Mouse (Mus musculus) intestine, embryonic 16.5 days (tissue): ENCODE measurements at regions not wholly inside any gene's neighbourhood (a gene's known extent, or its start where the extent isn't known, plus 50 kb on each side); places are given as distances from the start of the nearest gene placed in this dataset.

Experiments
- ATAC-seq: fragments of 200-750 bp; cut with Nextera tagmentation; 2 replicates; pipeline ENCODE4 v1.8.0; 2017; ENCODE audit warnings: moderate TSS enrichment, moderate library complexity
- H3K27ac ChIP-seq: fragments of 300-500 bp; sonication (generic); 2 replicates; pipeline ENCODE4 v1.5.1; 2014; ENCODE audit warnings: mild to moderate bottlenecking, low read length
- H3K27me3 ChIP-seq: fragments of 300-500 bp; sonication (generic); replicated peaks from 2 replicates; pipeline ENCODE4 v1.6.1; 2014; ENCODE audit warnings: low read length, control low read depth, mixed read lengths; ENCODE audit not compliant: control insufficient read depth, insufficient read depth
- H3K36me3 ChIP-seq: fragments of 300-500 bp; sonication (generic); 2 replicates; pipeline ENCODE4 v1.6.1; 2014; ENCODE audit warnings: low read length, control low read depth; ENCODE audit not compliant: control insufficient read depth, insufficient read depth
- H3K4me1 ChIP-seq: fragments of 300-500 bp; sonication (generic); 2 replicates; pipeline ENCODE4 v1.6.1; 2014; ENCODE audit warnings: low read length, control low read depth, mixed read lengths; ENCODE audit not compliant: control insufficient read depth, insufficient read depth
- H3K4me2 ChIP-seq: fragments of 300-500 bp; sonication (generic); 2 replicates; pipeline ENCODE4 v1.6.1; 2014; ENCODE audit warnings: low read depth, low read length, control low read depth
- H3K4me3 ChIP-seq: fragments of 300-500 bp; sonication (generic); 2 replicates; pipeline ENCODE4 v1.5.1; 2014; ENCODE audit warnings: mild to moderate bottlenecking, low read length
- H3K9ac ChIP-seq: fragments of 300-500 bp; sonication (generic); 2 replicates; pipeline ENCODE4 v1.6.1; 2014; ENCODE audit warnings: low read depth, low read length
- H3K9me3 ChIP-seq: fragments of 300-500 bp; sonication (generic); 2 replicates; pipeline ENCODE4 v1.6.1; 2016; ENCODE audit warnings: low read length, control low read depth; ENCODE audit not compliant: control insufficient read depth
- WGBS: fragments of 180-500 bp; shearing (Covaris S2); extraction: QIAGEN DNeasy Blood & Tissue Kit; methylation state at CpG from one replicate; pipeline ENCODE4 v1.1.7; 2014; 5-methylcytosine and 5-hydroxymethylcytosine counted together

DNA sequence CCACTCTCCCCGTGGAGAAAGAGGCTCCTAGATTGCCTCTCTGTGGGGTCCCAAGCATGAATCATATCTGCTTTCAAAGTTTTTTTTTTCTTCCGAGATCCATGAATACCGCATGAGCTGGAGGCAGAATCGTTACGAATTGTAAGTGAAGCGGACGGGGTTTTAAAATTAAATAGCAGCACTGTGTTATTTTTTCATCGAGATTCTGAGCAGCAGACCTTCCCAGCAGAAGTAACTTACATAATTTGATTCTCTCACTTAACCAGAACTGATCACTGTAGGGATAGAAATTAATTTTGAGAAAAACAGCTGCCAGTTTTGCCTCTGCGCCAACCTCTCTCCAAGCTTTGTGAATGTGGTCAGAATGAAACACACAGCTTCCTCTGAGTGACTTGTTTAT lies 502.5 kb upstream of the Auts2 start:
- Histone ChIP-seq H3K4me1 (no peaks in the 10 kb centered on the region), H3K4me3 (no peak overlapping the region), H3K27ac (no peak overlapping the region), H3K9ac (no peak overlapping the region), H3K36me3 (no peaks in the 10 kb centered on the region), H3K9me3 (no peaks in the 10 kb centered on the region), H3K27me3 (no peaks in the 10 kb centered on the region), H3K4me2 (no peak overlapping the region)
- no peak for ATAC-seq
- 67% methylated on average over 9 of the region's 9 CpGs for WGBS

DNA sequence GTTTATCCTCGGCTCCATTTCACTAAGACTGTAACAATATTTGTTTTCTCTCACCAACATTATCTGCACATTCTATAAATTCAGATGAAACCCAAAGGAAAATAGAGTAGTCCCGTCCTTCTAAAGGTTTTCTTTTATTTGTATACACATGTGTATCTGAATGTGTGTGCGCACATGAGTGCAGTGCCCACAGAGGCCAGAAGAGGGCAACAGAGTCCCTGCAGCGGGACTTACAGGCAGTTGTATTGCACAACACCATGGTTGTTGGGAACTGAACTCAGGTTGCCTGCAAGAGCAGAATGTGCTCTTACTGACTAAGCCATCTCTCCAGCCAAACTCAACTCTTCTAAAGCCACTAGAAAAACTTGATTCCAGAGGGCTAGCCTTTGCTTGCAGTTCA lies 484.4 kb upstream of the Auts2 start:
- ATAC-seq = no peak

DNA sequence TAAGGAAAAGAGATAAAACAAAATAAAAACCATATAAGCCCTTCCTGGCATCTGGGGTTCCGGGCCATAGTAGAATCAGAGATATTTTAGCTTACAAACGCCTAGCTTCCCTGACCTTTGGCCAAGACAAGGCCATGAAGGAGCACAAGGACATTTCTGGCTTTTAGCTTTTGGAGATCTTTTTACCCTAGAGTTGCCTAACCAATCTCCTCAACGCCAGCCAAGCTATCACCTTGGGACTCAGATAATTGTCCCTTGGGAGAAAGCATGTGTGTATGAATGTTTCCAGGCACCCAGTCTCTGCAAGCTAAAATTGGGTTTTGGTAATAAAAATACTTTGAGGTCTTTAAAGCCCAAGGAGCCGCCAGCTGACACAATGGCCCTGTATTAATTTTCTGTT lies 482.0 kb upstream of the Auts2 start:
- no peak for ATAC-seq
- WGBS = 73% methylated on average over 4 of the region's 4 CpGs

More for the DNA sequence above, 484.4 kb upstream of the Auts2 start:
- no peak overlapping the region for H3K4me2 ChIP-seq
- no peaks in the 10 kb centered on the region for H3K36me3 ChIP-seq
- H3K4me3 ChIP-seq = no peak overlapping the region
- H3K9ac ChIP-seq = no peak overlapping the region
- H3K4me1 ChIP-seq = no peaks in the 10 kb centered on the region
- no peaks in the 10 kb centered on the region for H3K9me3 ChIP-seq
- no peak overlapping the region for H3K27ac ChIP-seq
- no peaks in the 10 kb centered on the region for H3K27me3 ChIP-seq
- 92% methylated on average over 4 of the region's 4 CpGs for WGBS

DNA sequence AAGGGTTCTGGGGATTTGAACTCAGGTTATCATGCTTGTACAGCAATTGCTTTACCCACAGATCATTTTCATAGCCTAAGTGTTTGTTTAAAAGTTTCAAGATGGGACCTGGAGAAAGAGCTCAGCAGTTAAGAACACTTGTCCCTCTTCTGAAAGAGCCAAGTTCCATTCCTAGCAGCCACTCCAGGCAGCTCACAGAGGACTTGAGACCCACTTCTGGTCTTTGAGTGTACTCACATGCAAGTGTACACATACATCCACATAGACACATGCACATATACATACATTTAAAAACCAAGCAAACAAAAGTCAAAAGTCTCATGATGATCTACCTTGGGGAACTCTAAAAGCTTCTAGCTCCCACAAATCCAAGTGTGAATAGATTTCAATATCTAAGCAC lies 477.7 kb upstream of the Auts2 start:
- H3K4me3 ChIP-seq = no peak overlapping the region
- H3K27me3 ChIP-seq = no peaks in the 10 kb centered on the region
- H3K27ac ChIP-seq = no peak overlapping the region
- H3K9me3 ChIP-seq = no peaks in the 10 kb centered on the region
- H3K9ac ChIP-seq = no peak overlapping the region
- no peak overlapping the region for H3K4me2 ChIP-seq
- no peaks in the 10 kb centered on the region for H3K4me1 ChIP-seq
- no peak for ATAC-seq
- no peaks in the 10 kb centered on the region for H3K36me3 ChIP-seq

More for the DNA sequence above, 482.0 kb upstream of the Auts2 start:
- H3K36me3 ChIP-seq = no peaks in the 10 kb centered on the region
- no peaks in the 10 kb centered on the region for H3K27me3 ChIP-seq
- no peak overlapping the region for H3K4me2 ChIP-seq
- no peak overlapping the region for H3K27ac ChIP-seq
- H3K4me3 ChIP-seq = no peak overlapping the region
- H3K9ac ChIP-seq = no peak overlapping the region
- no peaks in the 10 kb centered on the region for H3K9me3 ChIP-seq
- no peaks in the 10 kb centered on the region for H3K4me1 ChIP-seq

DNA sequence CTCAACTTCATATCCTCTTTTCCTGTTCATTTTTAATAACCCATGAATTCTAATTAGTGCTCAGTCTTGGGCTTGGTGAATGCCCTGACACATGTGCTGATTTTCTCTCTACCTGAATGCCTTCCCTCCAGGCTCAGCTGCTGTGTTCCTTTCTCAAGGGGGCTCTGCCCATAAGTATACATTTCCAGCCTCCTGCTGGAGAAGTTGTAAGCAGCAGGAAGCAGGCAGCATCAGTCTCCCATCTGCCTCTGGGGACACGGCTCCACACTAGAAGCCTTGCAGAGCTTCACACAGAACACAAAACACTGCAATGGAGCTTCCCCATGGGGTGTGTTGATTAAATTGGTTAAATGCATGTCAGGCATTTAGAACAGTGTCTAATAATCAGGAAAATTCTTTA lies 477.0 kb upstream of the Auts2 start:
- Histone ChIP-seq H3K9me3 (no peaks in the 10 kb centered on the region), H3K4me3 (no peak overlapping the region), H3K27me3 (no peaks in the 10 kb centered on the region), H3K9ac (no peak overlapping the region), H3K4me2 (no peak overlapping the region), H3K36me3 (no peaks in the 10 kb centered on the region), H3K27ac (no peak overlapping the region), H3K4me1 (no peaks in the 10 kb centered on the region)
- no peak for ATAC-seq
- 59% methylated on average over 1 of the region's 1 CpGs for WGBS

DNA sequence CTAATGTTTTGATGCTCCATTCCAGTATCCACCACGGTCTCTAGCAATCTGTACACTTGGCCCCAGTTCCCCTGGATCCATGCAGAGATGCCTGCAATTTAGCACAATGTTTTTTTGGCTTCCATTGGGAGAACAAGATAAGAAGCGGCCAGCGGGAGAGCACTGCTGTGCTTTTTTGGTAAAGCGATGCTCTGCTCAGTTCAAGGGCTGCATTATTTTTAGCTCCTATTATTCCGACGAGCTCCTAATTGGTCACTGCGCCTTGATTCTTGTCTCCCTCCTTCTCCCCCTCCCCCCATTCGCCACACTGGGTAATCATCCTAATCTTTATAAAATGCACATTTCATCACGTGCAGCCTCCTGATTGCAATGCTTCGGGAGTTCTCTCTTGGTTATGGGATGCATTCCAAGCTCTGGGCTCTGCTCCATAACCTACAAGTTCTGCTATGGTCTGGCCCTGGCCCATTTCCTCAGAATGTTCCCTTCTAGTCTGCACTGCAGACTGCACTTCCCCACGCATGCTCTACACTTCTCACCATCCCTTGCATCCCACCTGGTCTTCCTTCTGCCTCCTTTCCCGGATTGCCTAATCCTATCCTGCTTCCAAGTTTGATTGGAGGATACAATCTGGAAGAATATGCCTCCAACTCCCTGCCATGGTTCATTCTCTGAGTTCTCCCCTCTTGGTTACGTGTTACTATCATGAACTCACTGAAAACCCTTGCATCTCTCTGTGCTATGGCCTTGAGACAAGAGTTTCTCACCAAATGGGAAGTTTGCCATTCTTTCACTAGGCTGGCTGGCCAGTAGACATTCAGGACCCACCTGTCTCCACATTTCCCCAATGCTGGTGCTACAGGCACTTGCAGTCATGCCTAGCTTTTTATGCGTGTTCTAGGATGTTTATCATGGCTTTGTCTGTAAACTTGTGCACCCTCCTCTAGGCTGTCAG lies 467.8 kb upstream of the Auts2 start:
- WGBS = 78% methylated on average over 14 of the region's 14 CpGs
- no peak for ATAC-seq
- H3K4me2 ChIP-seq = no peak overlapping the region

DNA sequence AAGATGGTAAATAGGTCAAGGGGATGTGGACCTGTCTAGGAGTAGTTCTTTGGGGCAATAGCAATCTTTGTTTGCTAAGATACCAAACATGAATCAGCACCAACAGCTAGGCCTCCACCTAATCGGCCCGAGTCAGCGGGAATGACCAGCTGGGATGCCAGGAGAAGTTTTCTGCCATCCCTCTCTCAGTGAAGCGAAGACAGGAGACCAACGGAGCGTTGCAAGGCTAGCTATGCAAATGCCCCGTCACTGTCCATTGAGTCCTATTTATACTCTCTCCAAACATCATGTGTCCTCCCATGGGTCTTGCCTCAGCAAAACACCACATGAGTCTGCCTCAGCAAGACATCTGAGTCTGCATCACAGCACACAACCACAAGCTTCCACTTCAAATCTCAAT lies 439.7 kb upstream of the Auts2 start:
- Histone ChIP-seq H3K9me3 (no peaks in the 10 kb centered on the region), H3K9ac (no peak overlapping the region), H3K4me2 (no peak overlapping the region), H3K4me3 (no peak overlapping the region), H3K4me1 (no peaks in the 10 kb centered on the region), H3K27me3 (no peaks in the 10 kb centered on the region), H3K36me3 (no peaks in the 10 kb centered on the region), H3K27ac (no peak overlapping the region)
- WGBS = 90% methylated on average over 7 of the region's 7 CpGs
- no peak for ATAC-seq

More for the DNA sequence above, 467.8 kb upstream of the Auts2 start:
- Histone ChIP-seq H3K4me1 (no peaks in the 10 kb centered on the region), H3K9me3 (no peaks in the 10 kb centered on the region), H3K27me3 (no peaks in the 10 kb centered on the region), H3K4me3 (no peak overlapping the region), H3K27ac (no peak overlapping the region), H3K36me3 (no peaks in the 10 kb centered on the region), H3K9ac (no peak overlapping the region)

DNA sequence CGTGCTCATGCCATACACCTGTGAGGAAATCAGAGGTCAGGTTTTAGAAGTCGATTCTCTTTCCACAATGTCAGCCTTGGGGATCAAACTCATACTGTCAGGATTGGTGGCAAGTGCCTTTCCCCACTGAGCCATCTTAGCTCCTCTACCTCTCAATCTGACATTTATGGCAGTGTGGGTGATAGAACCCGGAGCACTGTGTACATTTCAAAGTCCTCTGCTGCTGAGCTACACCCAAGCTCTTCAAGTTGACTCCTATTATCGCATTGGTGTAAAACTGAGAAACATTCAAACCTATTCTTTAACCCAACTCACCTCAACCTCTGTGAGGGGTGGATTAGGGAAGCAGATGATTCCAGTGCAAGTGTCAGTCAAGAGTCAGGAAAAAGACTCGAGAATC lies 435.9 kb upstream of the Auts2 start:
- Histone ChIP-seq H3K4me2 (no peak overlapping the region), H3K27ac (no peak overlapping the region), H3K27me3 (no peaks in the 10 kb centered on the region), H3K9ac (no peak overlapping the region), H3K4me1 (no peaks in the 10 kb centered on the region), H3K9me3 (no peaks in the 10 kb centered on the region), H3K4me3 (no peak overlapping the region), H3K36me3 (no peaks in the 10 kb centered on the region)
- 51% methylated on average over 5 of the region's 5 CpGs for WGBS
- peak; percentile 64 for ATAC-seq

DNA sequence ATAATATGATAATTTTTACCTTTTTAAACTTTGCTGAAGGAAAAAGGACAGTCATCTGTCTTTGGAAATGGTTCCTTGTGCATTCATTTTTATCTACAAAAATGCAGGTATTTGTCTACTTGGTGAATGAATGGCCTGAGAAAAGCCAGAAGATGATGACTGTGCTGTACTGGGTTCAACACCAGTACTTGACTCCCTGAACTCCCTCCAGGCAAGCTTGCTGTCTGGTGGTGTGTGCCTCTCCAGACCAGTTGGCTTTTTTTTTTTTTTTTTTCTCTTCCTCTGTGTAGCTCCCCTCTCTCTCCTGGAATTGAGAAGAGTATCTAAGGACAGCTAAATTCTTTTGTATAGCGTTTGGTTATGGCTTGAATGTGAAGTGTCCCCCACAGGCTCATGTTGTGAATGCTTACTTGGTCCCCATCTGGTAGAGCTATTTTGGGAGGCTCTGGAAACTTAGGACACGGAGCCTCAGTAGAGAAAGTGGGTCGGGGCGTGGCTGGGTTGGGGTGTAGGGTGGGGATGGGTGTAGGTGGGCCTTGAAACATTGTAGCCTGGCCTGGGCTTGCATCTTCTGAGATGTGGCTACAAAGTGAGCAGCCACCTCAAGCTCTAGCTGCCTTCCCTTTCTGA lies 432.3 kb upstream of the Auts2 start:
- WGBS = 72% methylated on average over 4 of the region's 4 CpGs
- Histone ChIP-seq H3K36me3 (no peaks in the 10 kb centered on the region), H3K9me3 (peaks cover 5% of the 10 kb centered on the region; the same call in 1 of the 2 replicates), H3K27me3 (no peaks in the 10 kb centered on the region), H3K4me2 (no peak overlapping the region), H3K27ac (no peak overlapping the region), H3K4me3 (no peak overlapping the region), H3K9ac (no peak overlapping the region), H3K4me1 (no peaks in the 10 kb centered on the region)
- no peak for ATAC-seq
